ENCODE assay signal across 21 mouse cellular contexts in the genomic region with DNA sequence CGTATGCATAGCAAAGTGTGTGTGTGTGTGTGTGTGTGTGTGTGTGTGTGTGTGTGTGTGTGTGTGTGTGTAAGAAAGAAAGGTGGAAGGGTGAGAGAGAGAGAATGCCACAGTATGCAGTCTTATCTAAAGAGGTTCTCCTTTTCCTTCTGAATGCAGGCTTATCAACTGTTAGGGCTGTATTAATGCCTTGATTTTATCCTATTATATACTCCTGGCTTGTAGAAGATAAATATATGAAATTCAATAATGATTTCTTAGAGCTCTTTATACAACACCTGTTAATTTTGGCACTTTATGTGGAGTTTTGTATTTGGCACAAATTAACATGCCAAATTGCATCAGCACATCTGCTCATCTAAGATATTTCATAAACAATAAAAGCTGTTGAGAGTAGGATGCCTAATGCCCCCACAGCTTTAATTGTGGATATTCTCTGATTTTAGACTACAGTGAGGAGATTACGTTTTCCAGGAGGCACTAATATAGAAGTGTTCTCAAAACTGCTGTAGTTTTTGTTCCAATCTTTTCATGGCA.
DNase-seq lines count a peak whose midpoint lies in the region; ATAC-seq and TF ChIP-seq lines count a peak whose summit lies in the region.
"Had no signal": no experiment of that assay in that cellular context is flagged by ENCODE, and none has a peak within 500 bp of the region (broad histone marks: within the 10 kb centered on the region; RNA-seq: fewer than 3 reads in every experiment).

No protein-coding gene starts in this region.

- H3K27me3 ChIP-seq in hindbrain, postnatal 0 days (ENCODE audit: insufficient read depth, low read length) = no peaks in the 10 kb centered on the region
- no peaks in the 10 kb centered on the region for H3K27me3 ChIP-seq in hindbrain, embryonic 13.5 days
- no peaks in the 10 kb centered on the region for H3K27me3 ChIP-seq in midbrain, postnatal 0 days (ENCODE audit: insufficient read depth, low read length)
- H3K27me3 ChIP-seq in midbrain, embryonic 13.5 days = no peaks in the 10 kb centered on the region
- no peaks in the 10 kb centered on the region for H3K27me3 ChIP-seq in thymus, adult 2 months (ENCODE audit: control insufficient read depth, insufficient read depth, low read length)
- H3K27me3 ChIP-seq: embryonic facial prominence, embryonic 15.5 days; forebrain, embryonic 15.5 days; heart, embryonic 13.5 days; Patski had no signal

- WGBS in hindbrain, postnatal 0 days = 67% methylated on average over 2 of the region's 2 CpGs
- 85% methylated on average over 2 of the region's 2 CpGs for WGBS in hindbrain, embryonic 13.5 days
- WGBS in midbrain, postnatal 0 days = 73% methylated on average over 2 of the region's 2 CpGs
- 75% methylated on average over 2 of the region's 2 CpGs for WGBS in midbrain, embryonic 13.5 days
- WGBS in thymus, adult 2 months = 86% methylated on average over 2 of the region's 2 CpGs

- no peaks in the 10 kb centered on the region for H3K36me3 ChIP-seq in hindbrain, postnatal 0 days (ENCODE audit: insufficient read depth, low read length)
- no peaks in the 10 kb centered on the region for H3K36me3 ChIP-seq in hindbrain, embryonic 13.5 days
- H3K36me3 ChIP-seq in midbrain, postnatal 0 days (ENCODE audit: insufficient read depth, low read length) = no peaks in the 10 kb centered on the region
- H3K36me3 ChIP-seq in midbrain, embryonic 13.5 days = no peaks in the 10 kb centered on the region
- H3K36me3 ChIP-seq in thymus, adult 2 months (ENCODE audit: control insufficient read depth, insufficient read depth, low read length) = no peaks in the 10 kb centered on the region
- H3K36me3 ChIP-seq: embryonic facial prominence, embryonic 15.5 days; forebrain, embryonic 15.5 days; heart, embryonic 13.5 days had no signal

- TF ChIP-seq CTCF in hindbrain, postnatal 0 days (IDR thresholded peaks at IDR 0.05; ENCODE audit: low read depth) = no peak
- no peak for TF ChIP-seq CTCF in midbrain, postnatal 0 days (IDR thresholded peaks at IDR 0.05)
- no peak for TF ChIP-seq CTCF in brain, embryonic 14.5 days (IDR thresholded peaks at IDR 0.05; ENCODE audit: borderline replicate concordance, extremely low read depth, insufficient read depth, insufficient read length)
- TF ChIP-seq CTCF in thymus, adult 2 months (IDR thresholded peaks at IDR 0.05; ENCODE audit: borderline replicate concordance, control insufficient read depth, extremely low read depth, insufficient read depth, low read length, poor library complexity) = no peak

- ATAC-seq in hindbrain, postnatal 0 days = no peak
- ATAC-seq in hindbrain, embryonic 13.5 days (ENCODE audit: low FRiP score) = no peak
- no peak for ATAC-seq in midbrain, postnatal 0 days (ENCODE audit: low FRiP score)
- no peak for ATAC-seq in midbrain, embryonic 13.5 days
- ATAC-seq: activated CD4-positive, CD25-positive, alpha-beta regulatory T cell, adult 4 months; forebrain, embryonic 15.5 days; hindbrain, embryonic 16.5 days; Patski had no signal

- H3K4me3 ChIP-seq in hindbrain, postnatal 0 days (ENCODE audit: low read length) = no peak overlapping the region
- no peak overlapping the region for H3K4me3 ChIP-seq in hindbrain, embryonic 13.5 days
- H3K4me3 ChIP-seq in midbrain, postnatal 0 days (ENCODE audit: low read depth, low read length) = no peak overlapping the region
- no peak overlapping the region for H3K4me3 ChIP-seq in midbrain, embryonic 13.5 days (replicated peaks)
- H3K4me3 ChIP-seq in thymus, adult 2 months (ENCODE audit: control insufficient read depth, insufficient read depth, low read length) = no peak overlapping the region
- H3K4me3 ChIP-seq: embryonic facial prominence, embryonic 15.5 days; forebrain, embryonic 15.5 days; heart, embryonic 13.5 days had no signal

- no peak overlapping the region for H3K27ac ChIP-seq in hindbrain, postnatal 0 days
- no peak overlapping the region for H3K27ac ChIP-seq in hindbrain, embryonic 13.5 days
- no peak overlapping the region for H3K27ac ChIP-seq in midbrain, postnatal 0 days (ENCODE audit: low read depth, low read length)
- H3K27ac ChIP-seq in midbrain, embryonic 13.5 days = no peak overlapping the region
- H3K27ac ChIP-seq in thymus, adult 2 months (ENCODE audit: control insufficient read depth, insufficient read depth, low read length) = no peak overlapping the region
- H3K27ac ChIP-seq: embryonic facial prominence, embryonic 15.5 days; forebrain, embryonic 15.5 days; heart, embryonic 13.5 days had no signal

- no peak overlapping the region for H3K9ac ChIP-seq in hindbrain, postnatal 0 days (replicated peaks; ENCODE audit: low read length)
- no peak overlapping the region for H3K9ac ChIP-seq in hindbrain, embryonic 13.5 days
- no peak overlapping the region for H3K9ac ChIP-seq in midbrain, postnatal 0 days (replicated peaks; ENCODE audit: low read length, poor library complexity, severe bottlenecking)
- H3K9ac ChIP-seq in midbrain, embryonic 13.5 days (replicated peaks) = no peak overlapping the region
- H3K9ac ChIP-seq: embryonic facial prominence, embryonic 15.5 days; forebrain, embryonic 15.5 days; heart, embryonic 13.5 days had no signal

- no peak for TF ChIP-seq POLR2A in brain, embryonic 14.5 days (IDR thresholded peaks at IDR 0.05; ENCODE audit: borderline replicate concordance, extremely low read depth, insufficient read depth, insufficient read length, poor library complexity, severe bottlenecking)
- no peak for TF ChIP-seq POLR2A in thymus, adult 2 months (IDR thresholded peaks at IDR 0.05; ENCODE audit: control insufficient read depth, extremely low read depth, insufficient read depth, low read length, poor library complexity)

- peak; percentile 5 for DNase-seq in hindbrain, postnatal 0 days (ENCODE audit: low spot score)
- DNase-seq in midbrain, postnatal 0 days (ENCODE audit: low spot score) = peak; percentile 3
- peak; percentile 48 for DNase-seq in brain, embryonic 14.5 days (ENCODE audit: low read depth)
- DNase-seq in gastrocnemius, postnatal 10 days = no peak
- DNase-seq in thymus, adult 2 months = no peak
- DNase-seq: adrenal gland, postnatal 14 days; cerebellum, adult 8-10 months; cerebellum, postnatal 14 days; embryo, embryonic 11 days; gastrocnemius, postnatal 36 days; heart, adult 11 months; heart, postnatal 36 days; kidney, adult 11 months had no signal

- no peaks in the 10 kb centered on the region for H3K9me3 ChIP-seq in hindbrain, postnatal 0 days (ENCODE audit: low read length)
- no peaks in the 10 kb centered on the region for H3K9me3 ChIP-seq in hindbrain, embryonic 13.5 days
- H3K9me3 ChIP-seq in midbrain, postnatal 0 days (ENCODE audit: low read length) = no peaks in the 10 kb centered on the region
- H3K9me3 ChIP-seq in midbrain, embryonic 13.5 days = no peaks in the 10 kb centered on the region
- H3K9me3 ChIP-seq: embryonic facial prominence, embryonic 15.5 days; forebrain, embryonic 15.5 days; heart, embryonic 13.5 days had no signal

- H3K4me1 ChIP-seq in hindbrain, postnatal 0 days (ENCODE audit: insufficient read depth, low read length) = no peaks in the 10 kb centered on the region
- no peaks in the 10 kb centered on the region for H3K4me1 ChIP-seq in hindbrain, embryonic 13.5 days (replicated peaks)
- no peaks in the 10 kb centered on the region for H3K4me1 ChIP-seq in midbrain, postnatal 0 days (ENCODE audit: insufficient read depth, low read length)
- no peaks in the 10 kb centered on the region for H3K4me1 ChIP-seq in midbrain, embryonic 13.5 days (replicated peaks)
- H3K4me1 ChIP-seq in thymus, adult 2 months (replicated peaks; ENCODE audit: control insufficient read depth, insufficient read depth, low read length) = no peaks in the 10 kb centered on the region
- H3K4me1 ChIP-seq: embryonic facial prominence, embryonic 15.5 days; forebrain, embryonic 15.5 days; heart, embryonic 13.5 days had no signal

- H3K4me2 ChIP-seq in hindbrain, postnatal 0 days (ENCODE audit: low read depth, low read length) = no peak overlapping the region
- no peak overlapping the region for H3K4me2 ChIP-seq in hindbrain, embryonic 13.5 days
- H3K4me2 ChIP-seq in midbrain, postnatal 0 days (ENCODE audit: low read depth, low read length, poor library complexity, severe bottlenecking) = no peak overlapping the region
- no peak overlapping the region for H3K4me2 ChIP-seq in midbrain, embryonic 13.5 days (replicated peaks)
- H3K4me2 ChIP-seq: embryonic facial prominence, embryonic 15.5 days; forebrain, embryonic 15.5 days; heart, embryonic 13.5 days had no signal

Comparison
In these comparisons a context has a peak if more than half of its experiments do, and no peak if none do; other contexts are left out.
1. DNase-seq: peak in hindbrain, postnatal 0 days (single experiment), midbrain, postnatal 0 days (single experiment) and brain, embryonic 14.5 days (single experiment); none in gastrocnemius, postnatal 10 days (single experiment) and thymus, adult 2 months (single experiment).